Mouse (Mus musculus) MEL (cell line): Measurements from ENCODE around the gene Msi2. TPM values are rescaled to one million over a fixed set of nuclear protein-coding genes. Genes with fewer than 3 reads are reported as not detected.

Experiments used
- DNase-seq: peaks from one replicate; pipeline ENCODE4 v3.0.0; 2011; ENCODE audit warnings: low read depth, low spot score
- H3K27ac ChIP-seq: 2 replicates; pipeline ENCODE4 v1.5.1; 2012; ENCODE audit warnings: low read depth, mild to moderate bottlenecking, control low read depth, low read length, moderate library complexity; ENCODE audit not compliant: control insufficient read depth
- H3K27me3 ChIP-seq, 2 experiments: fragments of 150-350 bp in 1 of 2; sonication (generic) in 1 of 2; 2 replicates each; pipeline ENCODE4 v1.6.1; 2012; ENCODE audit warnings: low read length in 2 of 2, mild to moderate bottlenecking in 2 of 2, improper control_type of control experiment in 1 of 2, moderate library complexity in 1 of 2; ENCODE audit not compliant: insufficient read depth in 2 of 2, control insufficient read depth in 1 of 2
- H3K36me3 ChIP-seq, 2 experiments: 2 replicates each; pipeline ENCODE4 v1.6.1; 2012 to 2014; ENCODE audit warnings: low read length in 2 of 2, improper control_type of control experiment in 1 of 2, inconsistent platforms in 1 of 2, mild to moderate bottlenecking in 1 of 2; ENCODE audit not compliant: insufficient read depth in 2 of 2, control insufficient read depth in 1 of 2
- H3K4me1 ChIP-seq, 2 experiments: fragments of 150-350 bp in 1 of 2; sonication (generic) in 1 of 2; 2 replicates each; pipeline ENCODE4 v1.6.1; 2012; ENCODE audit warnings: low read length in 2 of 2, improper control_type of control experiment in 1 of 2, mild to moderate bottlenecking in 1 of 2; ENCODE audit not compliant: insufficient read depth in 2 of 2, control insufficient read depth in 1 of 2
- H3K4me3 ChIP-seq, 2 experiments: fragments of 150-350 bp in 1 of 2; sonication (generic) in 1 of 2; 2 replicates each; pipeline ENCODE4 v1.5.1; 2012; ENCODE audit warnings: low read depth in 2 of 2, low read length in 2 of 2, mild to moderate bottlenecking in 2 of 2, moderate library complexity in 2 of 2, control low read depth in 1 of 2, improper control_type of control experiment in 1 of 2; ENCODE audit not compliant: control insufficient read depth in 1 of 2, insufficient read depth in 1 of 2
- H3K79me2 ChIP-seq: 2 replicates; pipeline ENCODE4 v1.6.1; 2012; ENCODE audit warnings: mild to moderate bottlenecking, low read length, moderate library complexity; ENCODE audit not compliant: control insufficient read depth, poor library complexity, insufficient read depth
- H3K9ac ChIP-seq: 2 replicates; pipeline ENCODE4 v1.6.1; 2012; ENCODE audit warnings: low read depth, mild to moderate bottlenecking, control low read depth, low read length, moderate library complexity; ENCODE audit not compliant: control insufficient read depth, poor library complexity, severe bottlenecking
- H3K9me3 ChIP-seq: fragments of 150-350 bp; sonication (generic); replicated peaks from 2 replicates; pipeline ENCODE4 v1.6.1; 2012; ENCODE audit warnings: mild to moderate bottlenecking, low read length, improper control_type of control experiment, moderate library complexity; ENCODE audit not compliant: insufficient read depth
- CHD1 ChIP-seq: IDR thresholded peaks from 2 replicates; pipeline ENCODE4 v1.6.1; 2012; ENCODE audit warnings: low read depth, mild to moderate bottlenecking, inconsistent platforms, low read length, improper control_type of control experiment
- CHD2 ChIP-seq: IDR thresholded peaks from 2 replicates; pipeline ENCODE4 v1.6.1; 2011; ENCODE audit warnings: low read length, improper control_type of control experiment
- CTCF ChIP-seq, 3 experiments: IDR thresholded peaks in 2 of 3; conservative IDR thresholded peaks in 1 of 3; 2 replicates each; pipeline ENCODE4 v1.5.1; 2011 to 2012; ENCODE audit warnings: low read length in 3 of 3, low read depth in 2 of 3, mild to moderate bottlenecking in 2 of 3, improper control_type of control experiment in 1 of 3, inconsistent platforms in 1 of 3, mixed read lengths in 1 of 3, moderate library complexity in 1 of 3; ENCODE audit not compliant: control insufficient read depth in 1 of 3, insufficient read depth in 1 of 3, poor library complexity in 1 of 3, severe bottlenecking in 1 of 3
- ELF1 ChIP-seq: IDR thresholded peaks from 2 replicates; pipeline ENCODE4 v1.6.1; 2014; ENCODE audit warnings: low read depth, mild to moderate bottlenecking, inconsistent platforms, low read length, improper control_type of control experiment, moderate library complexity
- EP300 ChIP-seq, 2 experiments: IDR thresholded peaks; 2 replicates each; pipeline ENCODE4 v1.6.1; 2011; ENCODE audit warnings: improper control_type of control experiment in 2 of 2, low read length in 2 of 2, low read depth in 1 of 2, mild to moderate bottlenecking in 1 of 2
- ETS1 ChIP-seq: IDR thresholded peaks from 2 replicates; pipeline ENCODE4 v1.6.1; 2012; ENCODE audit warnings: low read depth, mild to moderate bottlenecking, inconsistent platforms, low read length, improper control_type of control experiment, moderate library complexity
- GABPA ChIP-seq: IDR thresholded peaks from 2 replicates; pipeline ENCODE4 v1.6.1; 2012; ENCODE audit warnings: low read depth, mild to moderate bottlenecking, inconsistent platforms, low read length, improper control_type of control experiment, moderate library complexity
- HCFC1 ChIP-seq: IDR thresholded peaks from 2 replicates; pipeline ENCODE4 v1.6.1; 2012; ENCODE audit warnings: low read depth, mild to moderate bottlenecking, inconsistent platforms, low read length, improper control_type of control experiment, moderate library complexity
- JUND ChIP-seq: IDR thresholded peaks from 2 replicates; pipeline ENCODE4 v1.6.1; 2011; ENCODE audit warnings: low read depth, mild to moderate bottlenecking, improper control_type of control experiment, low read length
- KAT2A ChIP-seq: conservative IDR thresholded peaks from 2 replicates; pipeline ENCODE4 v1.6.1; 2012; ENCODE audit warnings: low read depth, low read length, improper control_type of control experiment, inconsistent platforms
- MAFK ChIP-seq: IDR thresholded peaks from 2 replicates; pipeline ENCODE4 v1.6.1; 2011; ENCODE audit warnings: low read depth, mild to moderate bottlenecking, low read length, improper control_type of control experiment, borderline replicate concordance
- NELFE ChIP-seq: IDR thresholded peaks from 2 replicates; pipeline ENCODE4 v1.6.1; 2011; ENCODE audit warnings: low read depth, low read length, improper control_type of control experiment
- NRF1 ChIP-seq: IDR thresholded peaks from 2 replicates; pipeline ENCODE4 v1.6.1; 2014; ENCODE audit warnings: low read depth, mild to moderate bottlenecking, inconsistent platforms, low read length, improper control_type of control experiment, moderate library complexity; ENCODE audit not compliant: poor library complexity, insufficient read depth, severe bottlenecking
- POLR2AphosphoS2 ChIP-seq: IDR thresholded peaks from 2 replicates; pipeline ENCODE4 v1.6.1; 2011; ENCODE audit warnings: low read length, improper control_type of control experiment
- POLR2AphosphoS5 ChIP-seq: IDR thresholded peaks from 2 replicates; pipeline ENCODE4 v1.6.1; 2012; ENCODE audit warnings: low read depth, borderline replicate concordance, mild to moderate bottlenecking, inconsistent platforms, low read length, moderate library complexity, mixed read lengths
- RCOR1 ChIP-seq: IDR thresholded peaks from 2 replicates; pipeline ENCODE4 v1.6.1; 2012; ENCODE audit warnings: low read depth, mild to moderate bottlenecking, inconsistent platforms, low read length, improper control_type of control experiment
- SMC3 ChIP-seq: IDR thresholded peaks from 2 replicates; pipeline ENCODE4 v1.6.1; 2011; ENCODE audit warnings: low read depth, low read length, improper control_type of control experiment
- TAL1 ChIP-seq: IDR thresholded peaks from 2 replicates; pipeline ENCODE4 v1.6.1; 2012; ENCODE audit warnings: mild to moderate bottlenecking, inconsistent platforms, low read length, moderate library complexity, mixed read lengths
- TBP ChIP-seq: IDR thresholded peaks from 2 replicates; pipeline ENCODE4 v1.8.0; 2011; ENCODE audit warnings: low read depth, low read length, improper control_type of control experiment
- UBTF ChIP-seq: IDR thresholded peaks from 2 replicates; pipeline ENCODE4 v1.6.1; 2012; ENCODE audit warnings: low read depth, mild to moderate bottlenecking, inconsistent platforms, low read length, improper control_type of control experiment, moderate library complexity, borderline replicate concordance; ENCODE audit not compliant: insufficient read depth
- USF1 ChIP-seq: IDR thresholded peaks from 2 replicates; pipeline ENCODE4 v1.6.1; 2014; ENCODE audit warnings: low read depth, mild to moderate bottlenecking, inconsistent platforms, low read length, improper control_type of control experiment, moderate library complexity
- ZNF384 ChIP-seq: IDR thresholded peaks from 2 replicates; pipeline ENCODE4 v1.6.1; 2012; ENCODE audit warnings: low read depth, mild to moderate bottlenecking, inconsistent platforms, low read length, improper control_type of control experiment
- polyA plus RNA-seq, 2 experiments: library from polyadenylated mRNA; stranded (reverse) in 1 of 2; unstranded in 1 of 2; fragments of >175 nt in 1 of 2; fragments of >200 nt in 1 of 2; gene quantifications; 2 replicates each; pipeline versions ENCODE4 v1.2.1 to v1.2.4; 2012; ENCODE audit warnings: low replicate concordance in 2 of 2, low read depth in 1 of 2; ENCODE audit not compliant: insufficient read length in 2 of 2, insufficient read depth in 1 of 2, missing spikeins in 1 of 2
- total RNA-seq: library from RNA; depleted of rRNA; stranded (reverse); fragments of 300-350 nt; gene quantifications from 2 replicates; pipeline ENCODE4 v1.2.3, GENCODE M21; 2012

Gene Msi2
- total and polyA plus RNA-seq, 3 experiments, result 16.2 to 29.7 TPM; not detected in 1

- TF ChIP-seq CHD2 (no peak), POLR2AphosphoS5 (no peak), CHD1 (no peak), TBP (no peak), HCFC1 (no peak)
These were observed 80.1 kb downstream of the Msi2 start (continued) for GRCm38 (mm10) chr11:88638254-88638653.

- Histone ChIP-seq H3K36me3 (peaks cover 0 to 11% of the 10 kb centered on the region in 2 experiments; a peak in 3 of 4 replicates), H3K9ac (no peak overlapping the region), H3K27ac (no peak overlapping the region), H3K27me3 (no peaks in the 10 kb centered on the region), H3K4me3 (no peak overlapping the region), H3K9me3 (no peaks in the 10 kb centered on the region), H3K4me1 (peaks cover 10 to 11% of the 10 kb centered on the region in 2 experiments), H3K79me2 (0 out of 2 replicates have a peak, but pooled peaks cover 1% of the 10 kb centered on the region)
- DNase-seq, result no peak
- TF ChIP-seq ELF1 (no peak), TAL1 (no peak), NRF1 (no peak), POLR2AphosphoS5 (no peak), JUND (no peak), RCOR1 (no peak), UBTF (no peak), HCFC1 (no peak), MAFK (no peak), USF1 (no peak), POLR2AphosphoS2 (no peak)
- TF ChIP-seq, all 39 proteins: peak for 0
These were observed 81.4 kb downstream of the Msi2 start for GRCm38 (mm10) chr11:88636934-88637333.

- H3K27me3 ChIP-seq, result no peaks in the 10 kb centered on the region
- 0 out of 2 replicates have a peak, but pooled peaks cover 1% of the 10 kb centered on the region for H3K79me2 ChIP-seq
- peaks cover 10 to 11% of the 10 kb centered on the region in 2 experiments for H3K4me1 ChIP-seq
- H3K4me3 ChIP-seq, result no peak overlapping the region
- peaks cover 0 to 11% of the 10 kb centered on the region in 2 experiments; a peak in 3 of 4 replicates for H3K36me3 ChIP-seq
- DNase-seq, result no peak
- no peak for TF ChIP-seq ELF1
- no peak for TF ChIP-seq ZNF384
- TF ChIP-seq JUND, result no peak
- TF ChIP-seq CTCF (IDR thresholded peaks at IDR 0.05 in 2 of 3, conservative IDR thresholded peaks at IDR 0.05 in 1 of 3; ENCODE audit: control insufficient read depth in 1 of 3, insufficient read depth in 1 of 3, low read depth in 2 of 3, low read length in 3 of 3, poor library complexity in 1 of 3, severe bottlenecking in 1 of 3), result no peak
- no peak for TF ChIP-seq KAT2A
- TF ChIP-seq SMC3, result no peak
- TF ChIP-seq GABPA, result no peak
- TF ChIP-seq EP300 (IDR thresholded peaks at IDR 0.05; ENCODE audit: low read depth in 1 of 2, low read length in 2 of 2), result no peak
- TF ChIP-seq ETS1, result no peak
- TF ChIP-seq NELFE, result no peak
- H3K9me3 ChIP-seq, result no peaks in the 10 kb centered on the region
- no peak overlapping the region for H3K9ac ChIP-seq
- H3K27ac ChIP-seq, result no peak overlapping the region
These were observed 82.0 kb downstream of the Msi2 start for GRCm38 (mm10) chr11:88636319-88636718.
